Mouse (Mus musculus) gastrocnemius, postnatal 4 days (tissue): ENCODE data around the gene Rcc1. TPM values are rescaled to one million over a fixed set of nuclear protein-coding genes. Genes with fewer than 3 reads are reported as not detected.

Experiments
- DNase-seq, 2 experiments: peaks; one replicate each; pipeline ENCODE4 v3.0.0; 2021 to 2022; ENCODE audit warnings: low spot score in 2 of 2, mixed read lengths in 2 of 2
- total RNA-seq, 2 experiments: library from RNA; stranded (reverse); gene quantifications; 2 replicates each; pipeline ENCODE4 v1.2.3; 2021

The Rcc1 gene
- total RNA-seq, 2 experiments from 2014 or later: 25.3 to 27.7 TPM

- no peak for DNase-seq
These were observed 6.1 kb upstream of the Rcc1 start for GRCm38 (mm10) chr4:132359510-132359909.

GRCm38 (mm10) chr4:132356170-132356569, 2.8 kb upstream of the Rcc1 start:
- DNase-seq: peak in 1 of 2 experiments; percentile 46

GRCm38 (mm10) chr4:132355403-132355802, 2.0 kb upstream of the Rcc1 start:
- DNase-seq: no peak

GRCm38 (mm10) chr4:132354571-132354970, 1.2 kb upstream of the Rcc1 start:
- no peak for DNase-seq

GRCm38 (mm10) chr4:132352739-132353138, 666 bp downstream of the Rcc1 start:
- DNase-seq: no peak

- DNase-seq: no peak
These were observed 2.0 kb downstream of the Rcc1 start for GRCm38 (mm10) chr4:132351401-132351800.

- no peak for DNase-seq
These were observed 2.6 kb downstream of the Rcc1 start for GRCm38 (mm10) chr4:132350854-132351253.

GRCm38 (mm10) chr4:132350123-132350740, 3.2 kb downstream of the Rcc1 start:
- no peak for DNase-seq

GRCm38 (mm10) chr4:132349495-132350122, 3.8 kb downstream of the Rcc1 start:
- no peak for DNase-seq

- DNase-seq: no peak
These were observed 6.7 kb downstream of the Rcc1 start for GRCm38 (mm10) chr4:132346661-132347060.

GRCm38 (mm10) chr4:132346261-132346660, 7.1 kb downstream of the Rcc1 start:
- DNase-seq: no peak

GRCm38 (mm10) chr4:132345843-132346212, 7.6 kb downstream of the Rcc1 start:
- no peak for DNase-seq

GRCm38 (mm10) chr4:132345135-132345842, 8.1 kb downstream of the Rcc1 start:
- DNase-seq: peak; percentile 96 to 97

- no peak for DNase-seq
These were observed 8.8 kb downstream of the Rcc1 start for GRCm38 (mm10) chr4:132344403-132345134.

- DNase-seq: no peak
These were observed 12.0 kb downstream of the Rcc1 start for GRCm38 (mm10) chr4:132341451-132341850.

- DNase-seq: peak in 1 of 2 experiments; percentile 74
These were observed 14.5 kb downstream of the Rcc1 start for GRCm38 (mm10) chr4:132338943-132339342.

GRCm38 (mm10) chr4:132332880-132333279, 20.5 kb downstream of the Rcc1 start:
- DNase-seq: no peak

- no peak for DNase-seq
These were observed 21.4 kb downstream of the Rcc1 start for GRCm38 (mm10) chr4:132331960-132332359.

- DNase-seq: no peak
These were observed 23.5 kb downstream of the Rcc1 start for GRCm38 (mm10) chr4:132329835-132330354.

- DNase-seq: peak; percentile 79 to 91
These were observed 24.1 kb downstream of the Rcc1 start, which contains the start of gene Trnau1ap for GRCm38 (mm10) chr4:132329115-132329834. TSS of gene Trnau1ap (minus strand) at chr4:132329538.
